Mouse (Mus musculus) brown adipose tissue, adult 24 weeks (tissue): ENCODE data around the gene Gtf2i. TPM values are rescaled to one million over a fixed set of nuclear protein-coding genes. Genes with fewer than 3 reads are reported as not detected.

Experiments used
- H3K27ac ChIP-seq: fragments of 200-500 bp; replicated peaks from 2 replicates; pipeline ENCODE4 v1.5.1; 2012; ENCODE audit warnings: low read depth, mild to moderate bottlenecking, low read length
- H3K4me1 ChIP-seq: fragments of 200-500 bp; 2 replicates; pipeline ENCODE4 v1.6.1; 2012; ENCODE audit warnings: low read length, mixed read lengths; ENCODE audit not compliant: control insufficient read depth, insufficient read depth, insufficient read length
- H3K4me3 ChIP-seq: fragments of 200-500 bp; 2 replicates; pipeline ENCODE4 v1.5.1; 2012; ENCODE audit warnings: low read depth, mild to moderate bottlenecking, low read length, moderate library complexity; ENCODE audit not compliant: insufficient read depth
- polyA plus RNA-seq: library from polyadenylated mRNA; stranded (reverse); fragments of >200 nt; gene quantifications from 2 replicates; pipeline ENCODE4 v1.2.4, GENCODE M21; 2012; ENCODE audit not compliant: missing spikeins, insufficient read depth, insufficient read length

Gene Gtf2i
- polyA plus RNA-seq, 1 experiment, result 75.9 TPM

- Histone ChIP-seq H3K4me1 (no peaks in the 10 kb centered on the region), H3K4me3 (no peak overlapping the region), H3K27ac (no peak overlapping the region)
Measured at GRCm38 (mm10) chr5:134193664-134194063, 120.9 kb downstream of the Gtf2i start.

- H3K4me3 ChIP-seq, result no peak overlapping the region
- no peak overlapping the region for H3K27ac ChIP-seq
- peaks cover 1% of the 10 kb centered on the region for H3K4me1 ChIP-seq
Measured at GRCm38 (mm10) chr5:134188571-134188970, 126.0 kb downstream of the Gtf2i start.

Other genes with a start within 250 kb of the Gtf2i start
- gene Castor2, start 215.0 kb downstream of the Gtf2i start, polyA plus RNA-seq, result 8.4 and 10.7 TPM in 2 replicates
- 8.2 and 16.1 TPM in 2 replicates for gene Rcc1l, start 138.0 kb downstream of the Gtf2i start, polyA plus RNA-seq
- gene Gtf2ird2, start 130.7 kb downstream of the Gtf2i start, polyA plus RNA-seq, result 1.4 and 2.6 TPM in 2 replicates
- gene Ncf1, start 85.1 kb downstream of the Gtf2i start, polyA plus RNA-seq, result 1.9 and 3.1 TPM in 2 replicates
- 37.9 and 80.1 TPM in 2 replicates for gene Gtf2ird1, start 142.0 kb upstream of the Gtf2i start, polyA plus RNA-seq
- gene Clip2, start 237.7 kb upstream of the Gtf2i start, polyA plus RNA-seq, result 4.0 and 6.9 TPM in 2 replicates
- gene Syna, start 245.4 kb upstream of the Gtf2i start, polyA plus RNA-seq, result not detected in 2 replicates